7 mouse cellular contexts compared by ENCODE assay signal in the genomic region with DNA sequence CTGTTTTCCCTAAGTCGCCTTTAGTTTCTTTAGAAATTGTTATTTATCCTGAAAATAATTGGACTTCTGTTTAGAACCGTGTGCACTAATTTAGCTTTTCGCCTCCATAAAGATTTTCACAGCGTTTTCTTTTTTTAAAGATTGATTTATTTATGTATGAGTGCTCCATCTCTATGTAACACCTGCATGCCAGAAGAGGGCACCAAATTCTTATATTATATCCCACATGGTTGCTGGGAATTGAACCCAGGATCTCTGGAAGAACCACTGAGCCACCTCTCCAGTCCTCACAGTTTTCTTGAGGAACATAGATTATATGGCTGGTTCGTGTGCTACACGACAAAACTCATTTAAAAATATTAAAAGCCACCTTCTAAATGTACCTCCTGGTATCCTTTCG. TPM values are rescaled to one million over a fixed set of nuclear protein-coding genes. Genes with fewer than 3 reads are reported as not detected.
A peak's percentile ranks its signal among the peaks of the same experiment; 100 is the strongest.
DNase-seq lines count a peak whose midpoint lies in the region; ATAC-seq and TF ChIP-seq lines count a peak whose summit lies in the region.

No protein-coding gene starts in this region.

- H3K4me2 ChIP-seq in embryonic facial prominence, embryonic 14.5 days (ENCODE audit: low read depth, low read length), result peak overlapping the region; percentile 67
- peak overlapping the region; percentile 83 for H3K4me2 ChIP-seq in liver, embryonic 12.5 days

- TF ChIP-seq POLR2A in testis, adult 2 months (IDR thresholded peaks at IDR 0.05; ENCODE audit: control insufficient read depth, low read depth, low read length), result no peak

- H3K4me1 ChIP-seq in testis, adult 2 months (ENCODE audit: control insufficient read depth, insufficient read depth, low read length), result peaks cover 5% of the 10 kb centered on the region; the same call in 1 of the 2 replicates
- peaks cover 9% of the 10 kb centered on the region; the same call in 1 of the 2 replicates for H3K4me1 ChIP-seq in embryonic facial prominence, embryonic 14.5 days (ENCODE audit: control insufficient read depth, insufficient read depth, low read length)
- H3K4me1 ChIP-seq in liver, embryonic 12.5 days, result peaks cover 17% of the 10 kb centered on the region

- DNase-seq in testis, postnatal 10 days (ENCODE audit: low spot score), result no peak
- peak; percentile 38 for DNase-seq in embryonic facial prominence, embryonic 14.5 days (ENCODE audit: low spot score)
- DNase-seq in frontal cortex, postnatal 10 days (ENCODE audit: low spot score in 2 of 2), result no peak
- no peak for DNase-seq in layer of hippocampus, adult 18-20 months (ENCODE audit: low spot score in 2 of 2)
- no peak for DNase-seq in adrenal gland, postnatal 4 days (ENCODE audit: low spot score in 2 of 2)

- no peaks in the 10 kb centered on the region for H3K36me3 ChIP-seq in testis, adult 2 months (ENCODE audit: control insufficient read depth, insufficient read depth, low read length)
- H3K36me3 ChIP-seq in embryonic facial prominence, embryonic 14.5 days (ENCODE audit: control insufficient read depth, insufficient read depth, low read length), result peaks cover 25% of the 10 kb centered on the region
- peaks cover 28% of the 10 kb centered on the region for H3K36me3 ChIP-seq in liver, embryonic 12.5 days

- H3K4me3 ChIP-seq in testis, adult 2 months (ENCODE audit: control insufficient read depth, low read depth, low read length), result peak overlapping the region; percentile 94; the same call in 1 of the 2 replicates
- H3K4me3 ChIP-seq in embryonic facial prominence, embryonic 14.5 days (ENCODE audit: low read depth, low read length), result peak overlapping the region; percentile 92
- H3K4me3 ChIP-seq in liver, embryonic 12.5 days, result peak overlapping the region; percentile 96

- H3K9me3 ChIP-seq in embryonic facial prominence, embryonic 14.5 days (ENCODE audit: control insufficient read depth, low read length), result no peaks in the 10 kb centered on the region
- no peaks in the 10 kb centered on the region for H3K9me3 ChIP-seq in liver, embryonic 12.5 days (replicated peaks)

- H3K27me3 ChIP-seq in testis, adult 2 months (ENCODE audit: control insufficient read depth, insufficient read depth, low read length), result no peaks in the 10 kb centered on the region
- no peaks in the 10 kb centered on the region for H3K27me3 ChIP-seq in embryonic facial prominence, embryonic 14.5 days (replicated peaks; ENCODE audit: control insufficient read depth, insufficient read depth, low read length)
- H3K27me3 ChIP-seq in liver, embryonic 12.5 days (replicated peaks), result no peaks in the 10 kb centered on the region

- 20% methylated on average over 7 of the region's 7 CpGs for WGBS in embryonic facial prominence, embryonic 14.5 days
- WGBS in liver, embryonic 12.5 days (ENCODE audit: insufficient replicate concordance), result 12% methylated on average over 7 of the region's 7 CpGs

- H3K27ac ChIP-seq in testis, adult 2 months (ENCODE audit: control insufficient read depth, insufficient read depth, low read depth, low read length), result no peak overlapping the region; the same call in 1 of the 2 replicates
- no peak overlapping the region for H3K27ac ChIP-seq in embryonic facial prominence, embryonic 14.5 days (replicated peaks; ENCODE audit: low read depth, low read length)
- no peak overlapping the region for H3K27ac ChIP-seq in liver, embryonic 12.5 days

- H3K9ac ChIP-seq in embryonic facial prominence, embryonic 14.5 days (ENCODE audit: low read depth, low read length), result peak overlapping the region; percentile 84
- H3K9ac ChIP-seq in liver, embryonic 12.5 days, result peak overlapping the region; percentile 88

- ATAC-seq in embryonic facial prominence, embryonic 14.5 days (ENCODE audit: low read depth), result no peak
- ATAC-seq in liver, embryonic 12.5 days, result no peak

- no peak for TF ChIP-seq CTCF in testis, adult 2 months (IDR thresholded peaks at IDR 0.05; ENCODE audit: control insufficient read depth, insufficient read depth, insufficient replicate concordance, low read depth, low read length)

RNA-seq across cellular contexts. Expression of gene Yars2, which starts 1.1 kb away (rescaled TPM):
- 6.9 and 7.4 TPM in 2 replicates for polyA plus RNA-seq in testis, adult 2 months (2012; rRNA removed)
- polyA plus RNA-seq in embryonic facial prominence, embryonic 14.5 days (2014; fragmentation: Nextera tagmentation; extraction: Ambion mirVana), result 33.0 and 33.3 TPM in 2 replicates
- polyA plus RNA-seq in liver, embryonic 12.5 days (2016; fragmentation: Nextera tagmentation; extraction: Ambion mirVana), result 60.1 and 61.0 TPM in 2 replicates
- total RNA-seq in layer of hippocampus, adult 18-20 months (2021), result 10 to 100 TPM; 22.3 to 23.4 TPM
- total RNA-seq in adrenal gland, postnatal 4 days (2021), result 10 to 100 TPM; 27.0 to 29.7 TPM

RNA-seq across cellular contexts. Expression of gene Dnm1l, which starts 54.9 kb away (rescaled TPM):
- 24.2 and 31.4 TPM in 2 replicates for polyA plus RNA-seq in testis, adult 2 months (2012; rRNA removed)
- polyA plus RNA-seq in embryonic facial prominence, embryonic 14.5 days (2014; fragmentation: Nextera tagmentation; extraction: Ambion mirVana), result 56.1 and 59.3 TPM in 2 replicates
- polyA plus RNA-seq in liver, embryonic 12.5 days (2016; fragmentation: Nextera tagmentation; extraction: Ambion mirVana), result 36.1 and 37.4 TPM in 2 replicates
- 100 to 1,000 TPM; 196 to 199 TPM for total RNA-seq in layer of hippocampus, adult 18-20 months (2021)
- total RNA-seq in adrenal gland, postnatal 4 days (2021), result 10 to 100 TPM; 80.0 to 82.6 TPM
